Mouse (Mus musculus): ENCODE results near the gene Nemp2. TPM values are rescaled to one million over a fixed set of nuclear protein-coding genes. Genes with fewer than 3 reads are reported as not detected.
"Not testable (repeated sequence)": the region's sequence is repeated elsewhere in the genome, so short reads cannot be mapped to it uniquely, and the experiment has no call there.

The Nemp2 gene
- polyA plus RNA-seq, 1 experiment from 2014 or later, result 5.4 TPM

GRCm38 (mm10) chr1:52668743-52669323 lies 38.3 kb downstream of the Nemp2 start:
- Histone ChIP-seq H3K9me3 (ENCODE audit: control insufficient read depth, low read length) (no peaks in the 10 kb centered on the region), H3K4me2 (ENCODE audit: low read length) (no peak overlapping the region), H3K36me3 (ENCODE audit: control insufficient read depth, insufficient read depth, low read length) (no peaks in the 10 kb centered on the region), H3K27ac (ENCODE audit: low read depth, low read length) (no peak overlapping the region), H3K27me3 (replicated peaks; ENCODE audit: control insufficient read depth, insufficient read depth, low read length) (no peaks in the 10 kb centered on the region), H3K9ac (ENCODE audit: low read depth, low read length) (no peak overlapping the region), H3K4me3 (ENCODE audit: low read length) (no peak overlapping the region), H3K4me1 (ENCODE audit: control insufficient read depth, insufficient read depth, low read depth, low read length) (no peaks in the 10 kb centered on the region)
- WGBS, result 26% methylated on average over 7 of the region's 7 CpGs
- no peak for ATAC-seq

- H3K9ac ChIP-seq (ENCODE audit: low read depth, low read length), result no peak overlapping the region
- no peaks in the 10 kb centered on the region for H3K36me3 ChIP-seq (ENCODE audit: control insufficient read depth, insufficient read depth, low read length)
- H3K27ac ChIP-seq (ENCODE audit: low read depth, low read length), result no peak overlapping the region
- H3K4me3 ChIP-seq (ENCODE audit: low read length), result no peak overlapping the region
- H3K4me1 ChIP-seq (ENCODE audit: control insufficient read depth, insufficient read depth, low read depth, low read length), result no peaks in the 10 kb centered on the region
- WGBS, result 81% methylated on average over 1 of the region's 1 CpGs
- H3K4me2 ChIP-seq (ENCODE audit: low read length), result no peak overlapping the region
- H3K27me3 ChIP-seq (replicated peaks; ENCODE audit: control insufficient read depth, insufficient read depth, low read length), result no peaks in the 10 kb centered on the region
- ATAC-seq, result no peak
- no peaks in the 10 kb centered on the region for H3K9me3 ChIP-seq (ENCODE audit: control insufficient read depth, low read length)
Observed at GRCm38 (mm10) chr1:52669931-52670330, 39.4 kb downstream of the Nemp2 start.

GRCm38 (mm10) chr1:52675561-52676551 lies 45.4 kb downstream of the Nemp2 start:
- no peaks in the 10 kb centered on the region for H3K4me1 ChIP-seq (ENCODE audit: control insufficient read depth, insufficient read depth, low read depth, low read length)
- H3K9me3 ChIP-seq (ENCODE audit: control insufficient read depth, low read length), result no peaks in the 10 kb centered on the region
- 76% methylated on average over 7 of the region's 7 CpGs for WGBS

GRCm38 (mm10) chr1:52676621-52677020 lies 46.1 kb downstream of the Nemp2 start:
- 56% methylated on average over 3 of the region's 3 CpGs for WGBS
- Histone ChIP-seq H3K36me3 (ENCODE audit: control insufficient read depth, insufficient read depth, low read length) (no peaks in the 10 kb centered on the region), H3K27me3 (replicated peaks; ENCODE audit: control insufficient read depth, insufficient read depth, low read length) (no peaks in the 10 kb centered on the region), H3K4me1 (ENCODE audit: control insufficient read depth, insufficient read depth, low read depth, low read length) (no peaks in the 10 kb centered on the region), H3K9ac (ENCODE audit: low read depth, low read length) (no peak overlapping the region), H3K9me3 (ENCODE audit: control insufficient read depth, low read length) (no peaks in the 10 kb centered on the region), H3K4me3 (ENCODE audit: low read length) (no peak overlapping the region), H3K27ac (ENCODE audit: low read depth, low read length) (no peak overlapping the region), H3K4me2 (ENCODE audit: low read length) (no peak overlapping the region)
- ATAC-seq, result peak; percentile 72

More at GRCm38 (mm10) chr1:52675561-52676551, 45.4 kb downstream of the Nemp2 start:
- Histone ChIP-seq H3K36me3 (ENCODE audit: control insufficient read depth, insufficient read depth, low read length) (no peaks in the 10 kb centered on the region), H3K27ac (ENCODE audit: low read depth, low read length) (no peak overlapping the region), H3K27me3 (replicated peaks; ENCODE audit: control insufficient read depth, insufficient read depth, low read length) (no peaks in the 10 kb centered on the region), H3K4me3 (ENCODE audit: low read length) (no peak overlapping the region), H3K9ac (ENCODE audit: low read depth, low read length) (no peak overlapping the region), H3K4me2 (ENCODE audit: low read length) (no peak overlapping the region)
- peak; percentile 25; the same call in 1 of the 2 replicates for ATAC-seq

- Histone ChIP-seq H3K4me1 (ENCODE audit: control insufficient read depth, insufficient read depth, low read depth, low read length) (no peaks in the 10 kb centered on the region), H3K36me3 (ENCODE audit: control insufficient read depth, insufficient read depth, low read length) (no peaks in the 10 kb centered on the region), H3K4me2 (ENCODE audit: low read length) (no peak overlapping the region), H3K9me3 (ENCODE audit: control insufficient read depth, low read length) (no peaks in the 10 kb centered on the region), H3K27me3 (replicated peaks; ENCODE audit: control insufficient read depth, insufficient read depth, low read length) (no peaks in the 10 kb centered on the region), H3K27ac (ENCODE audit: low read depth, low read length) (no peak overlapping the region), H3K4me3 (ENCODE audit: low read length) (no peak overlapping the region), H3K9ac (ENCODE audit: low read depth, low read length) (no peak overlapping the region)
- 75% methylated on average over 4 of the region's 4 CpGs for WGBS
- ATAC-seq, result no peak
Observed at GRCm38 (mm10) chr1:52683550-52683949, 53.0 kb downstream of the Nemp2 start.

GRCm38 (mm10) chr1:52687636-52688035 lies 57.1 kb downstream of the Nemp2 start:
- ATAC-seq, result no peak
- WGBS, result 92% methylated on average over 8 of the region's 8 CpGs
- H3K9ac ChIP-seq (ENCODE audit: low read depth, low read length), result no peak overlapping the region
- H3K4me3 ChIP-seq (ENCODE audit: low read length), result no peak overlapping the region
- no peaks in the 10 kb centered on the region for H3K27me3 ChIP-seq (replicated peaks; ENCODE audit: control insufficient read depth, insufficient read depth, low read length)
- no peaks in the 10 kb centered on the region for H3K4me1 ChIP-seq (ENCODE audit: control insufficient read depth, insufficient read depth, low read depth, low read length)
- H3K36me3 ChIP-seq (ENCODE audit: control insufficient read depth, insufficient read depth, low read length), result no peaks in the 10 kb centered on the region
- no peaks in the 10 kb centered on the region for H3K9me3 ChIP-seq (ENCODE audit: control insufficient read depth, low read length)
- H3K27ac ChIP-seq (ENCODE audit: low read depth, low read length), result no peak overlapping the region
- no peak overlapping the region for H3K4me2 ChIP-seq (ENCODE audit: low read length)

GRCm38 (mm10) chr1:52694456-52694855 lies 64.0 kb downstream of the Nemp2 start:
- WGBS, result 96% methylated on average over 13 of the region's 13 CpGs
- not testable (repeated sequence) for H3K4me1 ChIP-seq (ENCODE audit: control insufficient read depth, insufficient read depth, low read depth, low read length); H3K27me3 ChIP-seq (replicated peaks; ENCODE audit: control insufficient read depth, insufficient read depth, low read length); H3K4me2 ChIP-seq (ENCODE audit: low read length); H3K4me3 ChIP-seq (ENCODE audit: low read length); H3K36me3 ChIP-seq (ENCODE audit: control insufficient read depth, insufficient read depth, low read length); H3K9me3 ChIP-seq (ENCODE audit: control insufficient read depth, low read length); H3K27ac ChIP-seq (ENCODE audit: low read depth, low read length); ATAC-seq; H3K9ac ChIP-seq (ENCODE audit: low read depth, low read length)

Other genes starting within 250 kb of the Nemp2 start
- gene Nab1, start 130.0 kb upstream of the Nemp2 start, polyA plus RNA-seq (2015; fragmentation: Nextera tagmentation; extraction: Ambion mirVana), result 8.0 and 9.0 TPM in 2 replicates
- 11.7 and 12.6 TPM in 2 replicates for gene Mfsd6, start 96.8 kb downstream of the Nemp2 start, polyA plus RNA-seq (2015; fragmentation: Nextera tagmentation; extraction: Ambion mirVana)
- 44.3 and 44.7 TPM in 2 replicates for gene Inpp1, start 187.0 kb downstream of the Nemp2 start, polyA plus RNA-seq (2015; fragmentation: Nextera tagmentation; extraction: Ambion mirVana)
- 29.0 and 29.3 TPM in 2 replicates for gene Hibch, start 214.2 kb downstream of the Nemp2 start, polyA plus RNA-seq (2015; fragmentation: Nextera tagmentation; extraction: Ambion mirVana)